ENCODE assay signal across 8 mouse cellular contexts in the genomic region with DNA sequence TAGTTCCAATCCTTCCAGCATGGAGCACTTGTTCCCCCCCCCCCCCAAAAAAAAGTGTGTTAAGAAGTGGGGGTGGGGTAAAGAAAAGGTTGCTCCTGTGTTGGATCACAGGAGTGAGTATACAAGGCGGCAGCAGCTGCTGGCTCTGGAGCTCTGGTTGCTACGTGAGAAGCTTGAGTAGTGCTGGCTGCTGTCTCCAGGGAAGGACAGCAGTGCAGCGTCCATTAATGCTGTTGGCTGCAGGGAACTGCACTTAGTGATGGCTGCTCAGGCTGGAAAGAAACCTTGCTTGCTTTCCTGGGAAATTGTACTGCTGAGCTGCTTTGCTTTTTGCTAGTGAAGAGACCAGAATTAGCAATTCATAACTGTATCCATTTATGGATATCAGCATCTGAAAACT. TPM values are rescaled to one million over a fixed set of nuclear protein-coding genes. Genes with fewer than 3 reads are reported as not detected.
DNase-seq lines count a peak whose midpoint lies in the region; ATAC-seq and TF ChIP-seq lines count a peak whose summit lies in the region.

No protein-coding gene starts in this region.

- TF ChIP-seq POLR2A in brain, embryonic 14.5 days (IDR thresholded peaks at IDR 0.05; ENCODE audit: borderline replicate concordance, extremely low read depth, insufficient read depth, insufficient read length, poor library complexity, severe bottlenecking): no peak

- peak overlapping the region; percentile 33 for H3K9ac ChIP-seq in intestine, embryonic 15.5 days
- H3K9ac ChIP-seq in liver, embryonic 13.5 days: peak overlapping the region; percentile 99

- peak; percentile 23 to 50 for DNase-seq in left cerebral cortex, postnatal 10 days (ENCODE audit: extremely low spot score in 1 of 2, low spot score in 2 of 2)
- no peak for DNase-seq in left cerebral cortex, adult 11 months (ENCODE audit: low spot score)
- peak; percentile 90 for DNase-seq in brain, embryonic 14.5 days (ENCODE audit: low read depth)
- peak; percentile 46 for DNase-seq in gastrocnemius, postnatal 14 days
- peak; percentile 11 for DNase-seq in liver, embryonic 13.5 days
- DNase-seq in right cerebral cortex, adult 18-20 months: peak; percentile 30
- no peak for DNase-seq in natural killer cell, adult 2 months (ENCODE audit: low spot score in 2 of 2)

- peak overlapping the region; percentile 26 for H3K4me3 ChIP-seq in intestine, embryonic 15.5 days (replicated peaks)
- peak overlapping the region; percentile 96 for H3K4me3 ChIP-seq in liver, embryonic 13.5 days (replicated peaks)

- H3K36me3 ChIP-seq in intestine, embryonic 15.5 days: no peaks in the 10 kb centered on the region
- H3K36me3 ChIP-seq in liver, embryonic 13.5 days: peaks cover 5% of the 10 kb centered on the region; the same call in 1 of the 2 replicates

- no peak for TF ChIP-seq CTCF in brain, embryonic 14.5 days (IDR thresholded peaks at IDR 0.05; ENCODE audit: borderline replicate concordance, extremely low read depth, insufficient read depth, insufficient read length)

- H3K27ac ChIP-seq in intestine, embryonic 15.5 days: peak overlapping the region; percentile 73; the same call in 1 of the 2 replicates
- peak overlapping the region; percentile 69; the same call in 1 of the 2 replicates for H3K27ac ChIP-seq in liver, embryonic 13.5 days

- ATAC-seq in intestine, embryonic 15.5 days: no peak
- ATAC-seq in liver, embryonic 13.5 days (ENCODE audit: low read depth): no peak

- H3K27me3 ChIP-seq in intestine, embryonic 15.5 days (replicated peaks): no peaks in the 10 kb centered on the region
- no peaks in the 10 kb centered on the region for H3K27me3 ChIP-seq in liver, embryonic 13.5 days

- intact Hi-C loops in left cerebral cortex, postnatal 10 days (cut with DNase I): no loop called here
- intact Hi-C loops in gastrocnemius, postnatal 14 days (cut with DNase I; ENCODE audit: low total_unique reads): no loop called here

- peaks cover 12% of the 10 kb centered on the region for H3K4me1 ChIP-seq in intestine, embryonic 15.5 days (replicated peaks)
- H3K4me1 ChIP-seq in liver, embryonic 13.5 days (replicated peaks): peaks cover 53% of the 10 kb centered on the region

- no peaks in the 10 kb centered on the region for H3K9me3 ChIP-seq in intestine, embryonic 15.5 days
- no peaks in the 10 kb centered on the region for H3K9me3 ChIP-seq in liver, embryonic 13.5 days (replicated peaks)

- 0% methylated on average over 3 of the region's 3 CpGs for WGBS in intestine, embryonic 15.5 days
- 5% methylated on average over 3 of the region's 3 CpGs for WGBS in liver, embryonic 13.5 days (ENCODE audit: insufficient replicate concordance)

- H3K4me2 ChIP-seq in intestine, embryonic 15.5 days (replicated peaks): peak overlapping the region; percentile 68
- peak overlapping the region; percentile 93 for H3K4me2 ChIP-seq in liver, embryonic 13.5 days

RNA-seq across cellular contexts. Expression of gene Setd5, which starts 2.3 kb away (rescaled TPM):
- total RNA-seq in left cerebral cortex, postnatal 10 days (2021): 100 to 1,000 TPM; 133 to 135 TPM
- 55.2 and 77.4 TPM in 2 replicates for polyA plus RNA-seq in brain, embryonic 14.5 days (2012; rRNA removed)
- 10 to 100 TPM; 36.4 to 41.2 TPM for total RNA-seq in gastrocnemius, postnatal 14 days (2021)
- 67.2 and 70.0 TPM in 2 replicates for polyA plus RNA-seq in intestine, embryonic 15.5 days (2015; fragmentation: Nextera tagmentation; extraction: Ambion mirVana)
- 19.8 and 21.3 TPM in 2 replicates for polyA plus RNA-seq in liver, embryonic 13.5 days (2015; fragmentation: Nextera tagmentation; extraction: Ambion mirVana)

RNA-seq across cellular contexts. Expression of gene Thumpd3, which starts 33.5 kb away (rescaled TPM):
- 10 to 100 TPM; 30.8 to 31.7 TPM for total RNA-seq in left cerebral cortex, postnatal 10 days (2021)
- polyA plus RNA-seq in brain, embryonic 14.5 days (2012; rRNA removed): 28.5 and 29.4 TPM in 2 replicates
- 10 to 100 TPM; 15.3 TPM for total RNA-seq in gastrocnemius, postnatal 14 days (2021)
- polyA plus RNA-seq in intestine, embryonic 15.5 days (2015; fragmentation: Nextera tagmentation; extraction: Ambion mirVana): 58.1 and 62.9 TPM in 2 replicates
- polyA plus RNA-seq in liver, embryonic 13.5 days (2015; fragmentation: Nextera tagmentation; extraction: Ambion mirVana): 43.8 and 49.0 TPM in 2 replicates

Comparison
In these comparisons a context has a peak if more than half of its experiments do, and no peak if none do; other contexts are left out.
1. DNase-seq: peak in left cerebral cortex, postnatal 10 days (2 of 2), brain, embryonic 14.5 days (single experiment), gastrocnemius, postnatal 14 days (single experiment), liver, embryonic 13.5 days (single experiment) and right cerebral cortex, adult 18-20 months (single experiment); none in left cerebral cortex, adult 11 months (single experiment) and natural killer cell, adult 2 months (0 of 2).